Mouse (Mus musculus) spleen, adult 2 months (tissue): ENCODE measurements at regions not wholly inside any gene's neighbourhood (a gene's known extent, or its start where the extent isn't known, plus 50 kb on each side); places are given as distances from the start of the nearest gene placed in this dataset.

Experiments
- DNase-seq, 2 experiments: peaks; one replicate each; pipeline versions ENCODE4 v3.0.0 to v3.0.0-alpha.2; 2012 to 2021; ENCODE audit warnings: low spot score in 2 of 2, low read depth in 1 of 2
- H3K27ac ChIP-seq: fragments of 200-500 bp; 2 replicates; pipeline ENCODE4 v1.5.1; 2012; ENCODE audit warnings: low read length, inconsistent platforms; ENCODE audit not compliant: insufficient read depth
- H3K27me3 ChIP-seq: fragments of 200-500 bp; 2 replicates; pipeline ENCODE4 v1.6.1; 2012; ENCODE audit warnings: mild to moderate bottlenecking, moderate library complexity, low read length, inconsistent platforms; ENCODE audit not compliant: control insufficient read depth, insufficient read depth
- H3K36me3 ChIP-seq: fragments of 200-500 bp; 2 replicates; pipeline ENCODE4 v1.6.1; 2012; ENCODE audit warnings: mild to moderate bottlenecking, low read length, inconsistent platforms; ENCODE audit not compliant: control insufficient read depth, insufficient read depth
- H3K4me1 ChIP-seq: fragments of 200-500 bp; 2 replicates; pipeline ENCODE4 v1.6.1; 2011; ENCODE audit warnings: inconsistent platforms; ENCODE audit not compliant: control insufficient read depth, insufficient read depth, insufficient read length
- H3K4me3 ChIP-seq: fragments of 200-500 bp; 2 replicates; pipeline ENCODE4 v1.5.1; 2011; ENCODE audit warnings: mild to moderate bottlenecking, inconsistent platforms; ENCODE audit not compliant: insufficient read depth, insufficient read length; ENCODE audit errors: extremely low read depth
- CTCF ChIP-seq: fragments of 200-500 bp; IDR thresholded peaks from 2 replicates; pipeline ENCODE4 v1.5.1; 2011; ENCODE audit warnings: mild to moderate bottlenecking, inconsistent platforms; ENCODE audit not compliant: insufficient read depth, insufficient read length, insufficient replicate concordance; ENCODE audit errors: extremely low read depth
- POLR2A ChIP-seq: fragments of 200-500 bp; IDR thresholded peaks from 2 replicates; pipeline ENCODE4 v1.6.1; 2011; ENCODE audit warnings: low read depth, low read length, inconsistent platforms
- WGBS: fragments of 180-500 bp; shearing (Covaris S2); methylation state at CpG from one replicate; pipeline ENCODE4 v1.1.7; 2018; 5-methylcytosine and 5-hydroxymethylcytosine counted together

DNA sequence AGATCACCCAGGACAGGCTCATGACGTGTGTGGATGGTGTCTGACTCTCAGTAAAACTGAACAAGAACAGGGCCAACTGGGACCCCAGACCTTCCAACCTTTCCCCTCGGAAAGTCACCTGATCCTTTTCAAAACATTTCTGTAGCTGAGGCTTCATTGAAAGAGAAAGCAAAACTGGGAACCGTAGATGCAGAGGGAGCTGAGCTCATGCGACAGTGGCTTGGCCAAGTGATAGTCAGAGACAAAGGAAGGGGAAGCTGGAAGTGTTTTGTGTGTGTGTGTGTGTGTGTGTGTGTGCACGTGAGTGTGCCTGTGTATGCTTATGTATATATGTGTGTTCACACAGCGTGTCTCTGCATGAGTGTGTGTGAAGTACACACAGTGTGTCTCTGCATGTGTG lies 56.7 kb downstream of the Cryba4 start:
- TF ChIP-seq POLR2A (no peak), CTCF (no peak)
- Histone ChIP-seq H3K27ac (no peak overlapping the region), H3K36me3 (no peaks in the 10 kb centered on the region), H3K4me1 (no peaks in the 10 kb centered on the region), H3K27me3 (no peaks in the 10 kb centered on the region), H3K4me3 (no peak overlapping the region)
- no peak for DNase-seq
- 31% methylated on average over 6 of the region's 6 CpGs for WGBS
